Mouse (Mus musculus) lung, adult 10 weeks (tissue): Measurements from ENCODE around the gene Hnrnph3. TPM values are rescaled to one million over a fixed set of nuclear protein-coding genes. Genes with fewer than 3 reads are reported as not detected.

Experiments
- polyA plus RNA-seq: library from polyadenylated mRNA; stranded (reverse); fragments of 350-450 nt; fragmentation: Illumina TruSeq; extraction: RNeasy Lipid Tissue Mini Kit (QIAGEN cat#74804); gene quantifications from one replicate; pipeline ENCODE4 v1.2.3, GENCODE M21; 2014; ENCODE audit warnings: low read depth, low replicate concordance; ENCODE audit not compliant: insufficient read depth

The Hnrnph3 gene
- polyA plus RNA-seq = 41.0 TPM

DNA sequence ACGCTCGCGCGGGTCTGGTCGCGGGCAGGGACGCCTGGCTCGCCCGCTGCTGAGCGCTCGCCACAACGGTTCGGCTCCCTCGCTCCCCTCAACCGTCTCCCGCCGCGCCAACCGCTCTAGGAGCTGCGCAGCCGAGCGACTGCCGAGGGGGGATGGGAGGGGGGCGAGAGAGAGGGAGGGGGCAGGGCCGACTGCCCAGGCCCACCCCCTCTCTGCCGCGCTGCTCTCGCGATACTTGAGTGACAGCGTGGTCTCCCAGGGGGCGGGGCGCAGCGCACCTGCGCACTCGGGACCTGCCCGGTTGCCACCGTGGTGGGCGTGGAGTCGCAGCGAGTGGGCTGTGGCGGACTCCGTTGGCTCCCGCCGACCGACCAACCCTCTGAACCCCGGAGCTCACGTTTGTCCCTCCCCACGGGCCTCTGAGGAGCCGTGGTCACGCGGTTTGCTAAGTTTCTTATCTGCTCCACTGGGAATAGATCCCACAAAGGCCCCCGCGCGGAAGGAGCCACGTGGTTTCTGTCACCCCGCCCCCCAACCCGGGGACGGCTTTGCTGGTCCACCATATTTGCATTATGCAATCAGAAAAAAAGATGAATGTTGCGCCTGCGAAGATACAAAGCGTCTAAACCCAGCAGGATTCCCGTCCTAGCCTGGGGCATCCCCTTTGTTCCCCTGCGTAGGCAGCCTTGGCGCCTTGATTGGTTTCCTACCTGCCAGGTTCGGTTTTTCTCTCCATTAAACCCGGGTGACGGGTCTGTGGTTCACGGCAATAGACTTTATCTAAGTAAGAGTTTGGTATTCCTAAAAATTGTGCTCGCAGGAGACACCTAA is at the start of gene Hnrnph3, which contains the start of gene Pbld2:
Gene Hnrnph3, minus strand, starts transcription at position 469 of the 831 bp plus-strand sequence.
Gene Pbld2, plus strand, starts transcription at position 567 of the 831 bp plus-strand sequence.

DNA sequence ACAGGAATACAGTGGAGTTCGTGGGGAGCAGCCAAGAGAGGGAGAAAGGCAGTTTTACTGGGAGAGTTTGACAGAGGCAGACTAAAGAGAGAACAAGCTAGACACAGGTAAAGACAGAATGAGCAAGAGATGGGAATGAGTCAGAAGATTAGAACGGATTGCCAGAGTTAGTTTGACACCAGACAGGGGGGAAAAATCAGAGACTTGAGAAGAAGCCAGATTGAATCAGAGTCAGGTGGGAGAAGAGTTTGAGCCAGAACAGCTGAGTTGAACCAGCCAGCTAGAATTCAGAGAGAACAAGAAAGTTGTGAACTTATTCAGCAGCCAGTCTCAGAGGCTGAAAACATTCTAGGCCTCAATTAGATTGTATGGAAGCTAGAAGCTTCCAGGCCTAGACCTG is 35.8 kb upstream of the Hnrnph3 start, which contains the start of gene Pbld1:
Gene Pbld1, plus strand, starts transcription at position 301 of the 400 bp plus-strand sequence.

DNA sequence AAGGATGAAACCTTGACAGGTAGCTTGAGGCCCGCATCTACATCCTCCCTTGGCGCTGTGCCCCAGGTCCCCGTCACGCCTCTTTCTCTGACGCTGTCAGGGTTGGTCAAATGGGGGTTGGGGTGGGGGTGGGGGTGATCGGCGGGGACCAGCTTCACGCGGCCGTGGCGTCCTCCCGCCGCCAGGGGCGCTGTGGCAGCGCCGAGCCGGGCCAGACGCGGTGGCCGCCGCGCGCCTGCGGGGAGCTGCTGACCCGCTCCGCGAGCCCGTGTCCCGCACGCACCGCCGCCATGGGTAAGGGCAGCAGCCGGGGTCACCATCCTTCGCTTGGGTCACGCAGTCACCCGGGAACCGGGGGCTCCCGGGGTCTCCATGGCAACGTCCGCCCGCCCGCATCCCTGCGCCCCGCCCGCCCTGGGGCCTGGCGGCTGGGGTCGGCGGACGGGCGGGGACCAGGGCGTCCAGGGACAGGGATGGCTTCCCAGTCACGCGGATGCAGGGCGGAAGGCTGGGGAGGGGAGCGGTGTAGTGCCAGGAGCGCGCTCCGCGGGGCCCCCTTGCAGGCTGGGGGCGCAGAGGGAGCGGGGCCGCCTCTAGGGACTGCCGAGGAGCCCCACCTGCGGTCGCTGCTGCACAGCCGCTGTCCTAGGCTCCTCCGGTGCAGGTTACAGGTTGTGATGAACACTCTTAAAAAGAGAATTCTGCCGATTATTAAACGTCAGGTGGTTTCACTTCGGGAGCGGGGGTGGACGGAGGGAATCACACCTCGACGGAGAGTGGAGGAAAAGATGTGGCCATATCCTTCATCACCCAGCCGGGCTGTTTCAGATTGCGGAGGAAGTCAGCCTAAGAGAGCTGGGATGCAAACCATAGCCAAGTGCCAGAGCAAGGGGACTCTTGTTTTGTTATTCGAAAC is 43.7 kb downstream of the Hnrnph3 start, which contains the start of gene Rufy2:
Gene Rufy2, plus strand, starts transcription at position 185 of the 916 bp plus-strand sequence.

Other genes with a start within 250 kb of the Hnrnph3 start
- 14.0 TPM for gene Ccar1, start 231.9 kb downstream of the Hnrnph3 start, polyA plus RNA-seq
- 0.30 TPM for gene Tet1, start 115.2 kb downstream of the Hnrnph3 start, polyA plus RNA-seq
- 11.1 TPM for gene Slc25a16, start 103.6 kb downstream of the Hnrnph3 start, polyA plus RNA-seq
- 1.9 TPM for gene Dna2, start 77.2 kb downstream of the Hnrnph3 start, polyA plus RNA-seq
- gene Rufy2, start 44.0 kb downstream of the Hnrnph3 start, polyA plus RNA-seq = 3.8 TPM
- gene Pbld2, start 98 bp upstream of the Hnrnph3 start, polyA plus RNA-seq = 1.7 TPM
- 3.7 TPM for gene Pbld1, start 35.9 kb upstream of the Hnrnph3 start, polyA plus RNA-seq
- not detected for gene Atoh7, start 75.4 kb upstream of the Hnrnph3 start, polyA plus RNA-seq
- 0.37 TPM for gene Mypn, start 179.7 kb upstream of the Hnrnph3 start, polyA plus RNA-seq
- gene Herc4, start 219.6 kb upstream of the Hnrnph3 start, polyA plus RNA-seq = 36.8 TPM